Mouse (Mus musculus) cerebellum, postnatal 4 days (tissue): ENCODE results near the gene Crybb1.

Experiments
- DNase-seq, 2 experiments: peaks; one replicate each; pipeline ENCODE4 v3.0.0; 2022; ENCODE audit warnings: low spot score in 2 of 2, mixed read lengths in 1 of 2

Gene Crybb1

DNA sequence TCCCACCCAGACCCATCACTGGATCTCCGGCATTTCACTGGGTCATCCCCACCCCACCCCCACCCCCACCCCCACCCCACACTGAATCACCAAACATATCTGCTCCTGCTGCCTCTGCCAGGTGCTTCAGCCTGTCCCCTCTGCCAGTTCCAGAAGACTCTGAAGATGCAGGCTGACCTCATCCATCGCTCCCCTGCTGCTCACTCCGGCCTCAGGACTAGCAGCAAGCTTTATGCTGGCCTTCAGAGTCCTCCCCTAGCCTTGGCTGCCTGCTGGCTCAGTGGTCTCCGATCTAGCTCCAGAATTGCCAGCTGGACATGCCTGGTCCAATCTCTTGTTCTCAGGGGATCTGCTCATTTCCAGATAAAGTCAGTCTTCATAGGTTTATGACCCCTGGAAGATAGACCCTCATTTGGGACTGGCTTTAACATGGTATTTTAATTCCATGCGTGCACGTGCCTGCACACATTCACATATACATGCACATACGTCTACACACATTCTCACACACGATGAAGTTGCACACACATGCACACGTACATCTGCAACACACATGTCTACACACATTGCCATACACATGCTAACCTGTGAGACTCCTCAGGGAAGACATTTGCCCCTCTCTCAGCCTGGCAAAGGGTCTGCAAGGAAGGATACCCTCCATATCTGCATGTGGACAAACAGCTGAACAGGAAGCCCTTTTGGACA, 17.6 kb upstream of the Crybb1 start:
- DNase-seq: no peak

DNA sequence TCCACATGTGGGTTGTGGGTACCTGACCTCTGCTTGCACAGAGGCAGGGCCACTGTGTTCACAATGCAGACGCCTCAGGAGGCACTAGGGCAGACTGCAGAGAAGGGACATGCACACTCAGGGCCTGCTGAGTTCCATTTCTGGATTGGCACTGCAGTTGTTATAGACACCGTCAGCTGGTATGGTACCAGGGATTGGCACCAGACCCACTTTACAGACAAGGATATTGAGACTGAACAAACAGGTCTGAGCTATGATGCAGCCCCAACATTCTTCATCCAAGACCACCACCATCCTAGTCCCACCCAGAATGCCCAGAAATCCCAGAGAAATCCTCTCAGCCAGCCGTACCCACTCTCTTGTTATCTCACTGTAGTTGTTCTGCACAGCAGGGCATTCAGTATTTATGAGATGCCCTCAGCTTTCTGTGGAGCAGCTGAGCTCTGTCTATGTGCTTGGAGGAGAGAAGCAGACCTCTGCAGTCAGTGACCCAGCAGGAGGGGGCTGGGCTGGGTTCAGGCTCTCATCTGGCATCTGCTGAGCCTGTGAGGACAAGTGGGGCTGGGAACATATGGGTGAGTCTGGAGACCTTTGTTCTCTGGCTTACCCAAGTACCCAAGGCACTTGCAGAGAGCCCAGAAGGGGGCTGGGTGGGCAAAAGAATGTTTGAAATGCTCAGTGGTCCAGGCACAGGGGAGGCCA, 16.7 kb upstream of the Crybb1 start:
- no peak for DNase-seq

DNA sequence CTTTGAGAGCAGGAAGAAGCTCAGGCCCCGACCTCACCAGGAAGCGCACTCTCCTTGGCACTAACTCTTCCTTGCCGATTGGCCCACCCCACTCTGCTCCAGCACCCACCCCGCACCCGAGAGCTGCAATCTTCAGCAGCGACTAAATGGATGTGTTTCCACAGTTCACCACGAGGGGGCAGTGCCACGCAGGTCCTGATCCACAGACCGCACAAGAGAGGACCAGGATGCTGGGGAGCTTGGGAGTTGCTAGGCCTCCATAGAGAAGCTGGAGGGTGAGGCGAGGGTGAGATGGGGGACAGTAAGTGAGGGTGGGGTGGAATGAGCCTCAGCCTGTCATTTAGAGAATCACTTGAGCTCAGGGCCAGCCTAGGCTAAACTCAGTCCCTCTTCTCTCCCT, 14.9 kb upstream of the Crybb1 start:
- peak; percentile 92 to 95 for DNase-seq

DNA sequence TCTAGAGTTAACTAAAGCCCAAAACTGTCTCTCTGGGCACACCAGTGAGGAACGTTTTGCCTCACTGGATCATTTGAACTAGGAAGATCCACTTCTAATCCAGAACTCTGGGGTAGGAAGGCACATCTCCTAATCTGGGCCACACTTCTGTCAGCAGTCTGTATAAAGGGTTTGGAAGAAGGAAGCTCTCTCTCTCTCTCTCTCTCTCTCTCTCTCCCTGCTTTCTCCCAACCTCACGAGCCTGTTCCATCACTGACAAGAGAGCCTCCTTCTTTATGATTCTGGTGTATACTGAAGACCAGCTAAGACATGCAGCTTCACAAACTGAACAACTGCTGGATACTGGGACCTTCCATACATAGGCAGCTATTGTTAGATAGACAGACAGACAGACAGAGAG, 13.8 kb upstream of the Crybb1 start:
- no peak for DNase-seq

DNA sequence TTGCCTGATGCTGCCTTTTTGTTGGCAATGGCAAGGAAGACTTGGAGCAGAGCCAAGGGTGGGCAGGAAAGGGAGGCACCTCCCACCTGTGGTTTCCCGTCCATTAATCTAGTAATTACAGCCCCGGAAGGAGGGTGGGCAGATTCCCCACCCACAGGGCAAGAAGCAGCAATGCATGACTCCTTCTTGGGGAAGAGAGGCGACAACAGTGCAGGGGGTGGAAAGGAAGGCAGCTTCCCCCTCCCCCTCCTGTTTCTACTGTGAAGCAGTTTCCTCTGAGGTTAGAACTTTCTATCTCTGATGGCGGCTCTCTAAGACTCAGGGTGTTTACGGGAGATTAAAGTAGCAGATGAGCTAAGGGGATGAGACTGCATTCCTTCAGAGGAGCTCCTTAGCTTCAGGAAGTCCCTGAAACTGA, 13.2 kb upstream of the Crybb1 start:
- DNase-seq: no peak

DNA sequence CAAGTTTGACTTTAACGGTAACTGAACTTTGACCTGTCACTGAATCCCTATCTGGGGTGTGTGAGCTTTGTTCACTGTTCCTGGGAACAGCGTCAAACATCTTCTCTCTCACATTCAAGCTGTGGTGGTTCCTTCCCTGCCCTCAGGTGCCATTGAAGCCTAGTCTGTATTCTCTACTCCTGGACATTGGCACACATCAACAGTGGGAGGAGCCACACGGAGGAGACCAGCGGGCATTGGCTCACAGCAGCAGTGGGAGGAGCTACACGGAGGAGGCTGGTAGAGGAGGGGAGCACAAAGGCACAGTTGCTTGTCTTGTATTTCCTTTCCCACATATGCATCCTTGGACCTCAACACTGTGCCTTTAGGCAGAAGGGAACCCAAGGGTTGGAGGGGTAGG, 12.6 kb upstream of the Crybb1 start:
- no peak for DNase-seq

DNA sequence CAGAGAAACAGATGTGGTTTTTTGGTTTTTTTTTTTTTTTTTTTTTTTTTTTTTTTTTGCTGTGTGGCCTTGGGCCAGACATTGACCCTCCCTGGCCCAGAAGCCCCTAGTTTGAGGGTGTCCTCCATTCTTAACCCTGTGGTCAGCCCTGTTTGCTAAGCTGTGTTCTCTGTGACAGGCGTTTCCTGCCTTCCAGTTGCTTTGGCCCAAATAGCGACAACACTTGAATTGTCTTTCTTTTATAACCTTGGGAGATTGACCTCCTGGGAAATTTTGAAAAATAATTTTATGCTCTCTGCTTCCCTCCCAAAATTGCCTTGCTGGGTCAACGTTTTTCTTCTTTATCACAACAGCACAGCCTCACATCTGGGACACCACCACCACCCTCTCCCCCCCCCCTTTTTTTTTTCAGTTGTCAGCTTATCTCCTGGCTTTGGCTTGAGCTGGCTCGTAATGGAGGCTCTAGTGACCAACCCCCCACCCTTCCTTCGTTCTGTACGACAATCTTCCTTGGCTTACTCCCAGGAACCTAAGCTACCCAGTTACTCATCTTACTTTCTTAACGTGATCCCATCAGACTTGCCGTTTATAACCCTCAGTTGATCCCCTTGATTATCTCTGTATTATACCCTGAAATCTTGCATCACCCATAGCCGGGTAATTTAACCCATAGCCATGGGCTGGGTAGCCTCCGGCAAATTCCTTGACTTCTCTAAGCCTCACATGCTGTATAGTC, 11.9 kb upstream of the Crybb1 start:
- no peak for DNase-seq

DNA sequence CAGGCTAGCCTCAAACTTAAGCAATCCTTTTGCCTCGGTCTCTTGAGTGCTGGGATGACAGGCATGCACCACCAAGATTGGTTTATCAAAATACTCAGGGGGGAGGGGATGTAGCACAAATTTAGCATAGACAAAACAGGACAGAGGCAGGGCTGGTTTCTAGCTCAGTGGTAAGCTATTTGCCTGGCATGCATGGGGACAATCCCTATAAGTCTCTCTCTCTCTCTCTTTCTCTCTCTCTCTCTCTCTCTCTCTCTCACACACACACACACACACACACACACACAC, 11.4 kb upstream of the Crybb1 start:
- no peak for DNase-seq

DNA sequence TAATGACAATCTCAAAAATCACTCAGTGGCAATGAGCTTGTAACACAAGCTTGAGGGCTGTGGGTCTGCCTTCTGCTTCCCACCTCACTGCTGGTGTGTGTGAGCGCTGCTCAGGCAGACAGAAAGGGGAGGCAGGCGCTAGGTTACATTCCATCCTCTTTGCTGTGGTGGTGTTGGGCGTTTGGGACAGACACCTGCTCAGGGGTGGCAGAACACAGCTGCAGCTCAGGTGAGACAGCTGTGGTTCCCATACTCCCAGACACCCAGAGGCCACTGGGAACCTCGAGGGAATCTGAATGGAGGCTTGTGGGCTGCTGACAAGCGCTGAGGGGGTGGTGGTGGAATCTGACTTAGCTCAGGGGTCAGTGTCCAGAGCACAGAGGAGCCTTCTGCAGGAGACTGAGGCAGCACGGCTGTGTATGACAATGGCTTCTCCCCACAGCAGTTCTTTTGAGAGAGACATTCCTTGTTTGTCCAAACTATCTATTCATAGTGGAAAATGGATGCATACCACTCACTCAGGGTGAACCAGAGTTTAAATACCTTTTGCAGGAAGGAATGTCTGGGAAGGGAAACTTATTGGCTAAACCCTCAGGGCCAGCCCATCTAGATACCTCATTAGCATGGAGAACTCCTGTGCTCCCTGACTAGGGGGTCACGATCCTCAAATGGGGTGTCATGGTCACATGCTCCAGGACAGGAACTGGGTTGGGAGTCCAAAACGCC, 10.6 kb upstream of the Crybb1 start:
- no peak for DNase-seq

DNA sequence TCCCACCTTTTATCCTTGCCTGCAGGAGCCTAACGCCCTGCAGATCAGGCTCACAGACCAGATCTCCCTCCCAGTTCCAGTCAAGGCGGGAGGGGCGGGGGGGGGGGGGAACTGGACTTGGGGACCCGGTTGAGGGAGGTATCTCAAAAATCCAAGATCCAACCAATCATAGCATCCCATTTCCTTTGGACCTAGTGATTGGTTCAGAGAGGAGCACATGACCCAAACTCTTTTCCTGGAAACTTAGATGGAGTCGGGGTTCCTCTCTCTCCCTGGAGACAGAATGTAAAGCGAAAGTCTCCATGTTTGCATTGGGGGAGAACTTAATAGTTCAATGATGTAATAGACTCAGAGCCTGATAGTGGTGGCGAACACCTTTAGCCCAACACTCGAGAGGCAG, 8.2 kb upstream of the Crybb1 start:
- DNase-seq: no peak

DNA sequence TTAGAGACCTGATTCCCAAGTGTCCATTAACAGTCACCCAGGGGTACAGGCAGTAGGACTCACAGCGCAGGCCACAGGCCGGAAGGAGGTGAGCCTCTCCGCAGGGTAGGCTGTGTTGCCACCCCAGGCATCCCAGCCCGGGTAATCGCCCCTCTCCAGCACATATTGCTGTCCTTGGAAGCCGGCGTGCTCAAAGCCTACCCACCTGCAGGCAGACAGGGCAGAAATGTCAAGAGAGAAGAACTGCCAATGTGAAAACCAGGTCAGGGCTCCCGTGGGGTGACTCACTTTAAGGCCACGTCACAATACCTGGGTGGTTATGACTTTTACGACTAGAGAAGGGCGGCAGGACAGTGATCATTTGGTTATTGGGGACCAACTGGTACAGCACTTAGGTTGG, 6.5 kb upstream of the Crybb1 start:
- DNase-seq: no peak

DNA sequence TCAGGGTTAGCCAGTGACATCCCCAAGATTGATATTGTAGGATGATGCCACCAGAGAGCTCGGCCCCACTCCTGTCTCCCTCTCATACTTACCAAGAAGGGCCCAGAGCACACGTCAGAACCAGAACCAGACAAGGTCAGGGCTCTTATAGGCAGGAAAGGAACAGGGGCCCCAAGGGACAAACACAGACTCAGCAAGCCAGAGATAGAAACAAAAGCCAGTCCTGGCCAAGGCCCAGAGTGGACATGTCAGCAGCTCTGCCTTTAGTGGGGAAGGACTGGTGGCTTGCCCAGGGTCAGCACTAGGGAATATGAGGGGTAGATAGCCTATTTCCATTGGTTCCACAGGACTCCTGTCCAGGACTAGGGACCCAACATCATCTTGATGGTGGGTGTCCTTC, 3.2 kb upstream of the Crybb1 start, which contains the start of gene Cryba4:
Cryba4 (minus strand) TSS at position 119 of the 400 bp plus-strand sequence.
- DNase-seq: no peak

DNA sequence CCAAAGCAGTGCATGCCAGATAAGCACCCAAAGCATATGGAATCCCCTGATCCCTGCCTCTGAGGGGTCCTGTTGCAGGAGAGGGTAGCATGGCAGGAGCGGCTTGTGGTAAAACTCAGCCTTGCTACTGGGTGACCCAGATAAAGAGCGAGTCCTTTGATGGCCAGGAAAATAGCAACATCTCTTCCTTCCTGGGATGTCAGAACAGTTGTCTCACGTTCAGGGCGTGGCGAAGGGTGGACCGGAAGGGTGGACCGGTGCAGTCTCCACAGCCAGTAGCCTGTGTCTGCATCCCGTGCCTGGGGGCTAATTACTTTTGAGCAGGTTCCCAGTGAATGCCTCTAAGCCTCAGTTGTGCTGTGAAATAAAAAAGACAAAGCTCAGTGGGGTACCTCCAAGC, 2.4 kb upstream of the Crybb1 start:
- no peak for DNase-seq

DNA sequence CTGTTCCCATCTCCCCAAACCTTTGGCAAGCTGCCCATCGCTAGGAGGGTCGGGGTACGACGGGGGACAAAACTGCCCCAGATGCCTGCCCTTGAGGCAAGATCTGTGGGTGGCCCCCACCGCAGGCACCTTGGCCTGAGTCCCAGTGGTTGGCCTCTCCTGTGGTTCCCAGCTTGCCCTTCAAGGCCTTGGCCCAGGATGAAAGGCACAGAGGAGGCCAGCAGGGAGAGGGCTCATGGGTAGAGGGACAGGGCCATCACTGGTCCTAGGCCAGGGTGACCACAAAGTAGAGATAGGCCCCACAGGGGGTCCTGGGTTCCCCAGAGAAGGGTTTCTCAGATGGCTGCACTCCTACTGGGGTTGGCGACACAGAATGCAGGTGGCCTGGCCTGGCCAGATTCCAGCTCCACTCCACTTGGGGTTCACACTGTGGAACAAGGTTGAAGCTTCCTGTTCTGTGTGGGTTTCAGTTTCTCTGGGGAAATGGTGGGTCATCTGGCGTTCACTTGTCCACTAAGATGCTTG, 1.3 kb upstream of the Crybb1 start:
- DNase-seq: peak in 1 of 2 experiments; percentile 58

DNA sequence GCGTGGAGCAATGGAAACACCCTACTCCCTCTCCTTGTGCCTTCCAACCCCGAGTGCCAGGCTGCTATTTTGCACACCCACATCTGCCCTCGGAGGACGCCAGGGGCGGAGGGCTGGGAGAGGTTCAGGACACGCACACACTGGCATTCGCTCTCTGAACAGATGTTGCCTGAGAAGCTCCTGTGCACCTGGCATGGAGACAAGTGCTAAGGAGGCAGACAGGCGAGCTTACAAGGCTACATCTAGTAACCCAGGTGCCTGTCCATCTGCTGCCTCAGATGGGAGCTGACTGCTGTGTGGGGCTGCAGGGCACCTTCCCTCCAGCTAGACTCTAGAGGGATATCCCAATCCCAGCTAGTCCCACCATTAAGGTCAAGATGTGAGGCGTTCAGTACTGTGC, 842 bp downstream of the Crybb1 start:
- no peak for DNase-seq

DNA sequence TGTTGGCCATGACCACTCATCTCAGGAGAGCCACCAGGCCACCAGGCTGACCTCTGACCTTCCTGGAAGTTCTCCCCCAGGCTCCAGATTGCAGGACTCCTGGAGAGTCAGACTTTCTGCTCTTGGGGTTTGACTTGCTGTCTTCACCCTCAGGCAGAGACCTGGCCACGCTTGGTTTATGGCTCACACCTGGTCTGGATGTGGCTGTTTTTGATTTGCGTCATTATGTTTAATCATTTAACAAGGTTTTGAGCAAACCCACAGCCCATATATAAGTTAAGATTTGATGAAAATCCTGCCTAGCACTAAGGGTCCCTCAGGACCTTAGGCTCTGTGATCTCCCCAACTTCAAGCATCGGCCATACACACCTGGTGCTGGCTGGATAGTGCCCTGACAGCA, 2.3 kb downstream of the Crybb1 start:
- DNase-seq: no peak

DNA sequence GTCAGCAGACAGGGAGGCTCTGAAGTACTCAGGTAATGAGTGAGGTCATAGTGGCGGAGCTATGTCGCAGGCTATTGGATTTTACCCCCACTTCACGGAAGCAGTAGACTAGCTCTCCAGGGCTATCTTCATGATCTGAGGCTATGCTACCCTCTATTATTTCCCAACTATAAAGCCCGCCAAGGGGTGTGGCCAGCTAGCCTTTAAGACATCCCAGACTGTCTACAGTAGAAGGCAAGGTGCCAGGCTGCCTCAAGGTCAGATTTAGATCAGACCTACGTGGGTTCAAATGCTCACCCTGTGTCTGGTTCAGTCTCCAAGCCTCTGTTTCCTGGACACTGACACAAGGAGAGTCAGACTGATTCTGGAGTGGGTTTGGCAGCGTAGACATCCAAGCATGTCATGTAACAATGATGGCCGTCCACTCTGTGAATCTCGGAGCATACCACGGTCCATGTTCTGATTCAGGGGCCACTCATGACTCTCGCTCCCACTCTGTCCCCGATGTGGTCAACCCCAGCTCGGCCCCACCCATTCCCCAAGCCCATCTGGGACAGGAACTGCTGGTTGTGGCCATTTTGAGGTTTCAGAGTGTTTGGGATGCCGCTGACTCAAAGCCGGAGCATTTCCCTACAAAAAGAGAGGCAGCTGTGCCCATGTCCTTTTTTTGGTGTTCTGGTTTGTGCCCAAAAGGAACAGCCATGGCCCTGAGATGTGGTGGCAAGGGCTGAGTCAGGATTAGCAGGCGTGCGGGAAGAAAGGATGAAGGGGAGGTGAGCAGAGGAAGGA, 4.4 kb downstream of the Crybb1 start:
- no peak for DNase-seq

DNA sequence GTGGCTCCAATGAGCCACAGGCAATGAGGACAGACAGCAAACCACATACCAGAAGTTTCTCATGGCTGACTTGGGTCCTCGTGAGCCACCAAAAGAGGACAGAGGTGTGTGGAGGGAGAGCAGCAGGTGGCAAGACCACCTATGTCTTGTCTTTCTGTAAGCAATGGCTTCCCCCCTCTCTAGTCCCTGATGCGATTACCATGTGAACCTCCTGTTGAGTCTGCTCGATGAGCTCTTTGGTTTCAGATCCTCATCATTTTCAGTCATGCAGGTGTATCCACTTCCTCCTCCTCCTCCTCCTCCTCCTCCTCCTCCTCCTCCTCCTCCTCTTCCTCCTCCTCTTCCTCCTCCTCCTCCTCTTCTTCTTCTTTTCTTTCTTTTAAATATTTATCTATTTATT, 5.2 kb downstream of the Crybb1 start:
- no peak for DNase-seq

DNA sequence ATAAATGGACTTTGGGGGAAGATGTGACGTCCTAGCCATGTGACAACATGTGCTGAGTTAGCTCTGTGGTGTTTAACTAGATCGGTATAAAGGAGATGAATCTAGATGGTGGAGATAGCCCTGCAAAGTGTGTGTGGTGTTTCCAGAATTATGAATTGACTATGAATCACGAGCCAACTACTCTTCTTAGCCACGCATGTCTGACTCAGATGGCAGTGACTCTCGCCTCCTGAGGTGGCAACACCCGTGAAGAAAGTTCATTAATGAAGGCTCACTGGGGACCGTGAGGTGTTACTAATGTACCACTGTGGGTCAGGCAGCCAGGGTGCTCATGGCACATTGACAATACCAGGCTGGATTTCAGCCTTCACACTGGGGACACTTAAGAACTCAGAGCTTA, 8.5 kb downstream of the Crybb1 start:
- no peak for DNase-seq

DNA sequence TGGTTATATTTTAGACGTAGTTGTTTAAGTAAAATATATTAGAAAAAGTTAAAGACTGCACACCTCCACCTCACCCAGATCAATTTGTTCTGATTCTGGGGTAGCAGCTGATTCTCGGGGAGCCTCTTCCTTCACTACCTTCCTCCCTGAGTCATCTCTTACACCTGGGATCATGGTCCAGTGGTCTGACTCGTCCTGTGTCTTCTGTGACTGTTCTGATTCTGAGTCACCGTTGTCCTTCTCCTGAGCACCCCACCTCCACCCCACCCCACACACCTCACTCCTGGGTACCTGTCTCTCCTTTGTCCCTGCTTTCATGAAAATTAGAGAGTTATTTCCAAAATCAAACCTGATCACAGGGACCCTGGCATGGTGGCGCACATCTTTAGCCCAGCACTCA, 9.5 kb downstream of the Crybb1 start:
- no peak for DNase-seq

DNA sequence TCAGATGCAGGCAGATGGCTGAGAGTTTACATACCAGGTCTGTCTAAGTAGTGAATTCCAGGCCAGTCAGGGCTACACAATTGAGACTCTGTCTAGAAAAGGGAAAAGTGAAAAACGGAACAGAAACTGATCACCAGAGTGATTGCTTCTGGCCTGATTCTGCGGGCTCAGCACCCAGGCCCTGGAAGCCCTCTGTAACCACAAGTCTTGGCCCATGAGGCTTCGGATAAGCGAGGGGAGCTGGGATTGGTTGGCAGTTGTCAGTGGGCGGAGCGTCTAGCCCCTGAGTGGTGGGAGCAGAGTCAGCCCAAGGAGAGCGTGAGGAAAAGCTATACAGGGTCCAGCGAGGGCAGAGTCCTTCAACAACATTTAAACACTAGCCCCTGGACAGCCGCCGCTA, 9.9 kb downstream of the Crybb1 start:
- DNase-seq: no peak
